Mouse (Mus musculus): Measurements from ENCODE around the gene Spem2.

The Spem2 gene

GRCm38 (mm10) chr11:69835326-69835965 lies 17.2 kb upstream of the Spem2 start:
- no peak for DNase-seq (ENCODE audit: low spot score)

DNA sequence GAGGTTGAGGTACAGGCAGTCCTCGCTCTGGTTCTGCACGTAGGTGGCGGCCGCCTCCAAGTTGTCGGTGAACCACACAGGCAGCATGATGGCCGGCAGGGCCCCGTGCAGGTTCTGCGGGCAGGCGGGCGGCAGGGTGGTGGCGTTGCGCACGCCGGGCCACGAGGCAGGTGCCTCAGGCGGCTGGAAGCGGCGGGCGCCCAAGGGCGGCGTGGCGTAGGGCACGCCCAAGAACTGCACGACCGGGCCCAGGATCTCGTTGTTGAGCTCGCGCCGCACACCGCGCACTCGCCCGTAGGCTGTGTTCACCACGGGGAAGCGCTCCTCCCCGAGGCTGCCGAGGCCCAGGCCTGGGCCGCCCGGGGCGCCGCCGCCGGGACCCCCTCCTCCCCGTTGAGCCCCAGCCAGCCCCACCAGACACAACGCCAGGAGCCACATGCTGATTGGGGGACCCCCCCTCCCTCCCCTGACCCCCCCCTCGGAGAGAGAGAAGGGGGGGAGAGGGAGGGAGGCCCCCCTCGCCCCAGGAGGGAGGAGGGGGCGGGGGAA lies 15.8 kb upstream of the Spem2 start:
- peak; percentile 59 for DNase-seq (ENCODE audit: low spot score)

DNA sequence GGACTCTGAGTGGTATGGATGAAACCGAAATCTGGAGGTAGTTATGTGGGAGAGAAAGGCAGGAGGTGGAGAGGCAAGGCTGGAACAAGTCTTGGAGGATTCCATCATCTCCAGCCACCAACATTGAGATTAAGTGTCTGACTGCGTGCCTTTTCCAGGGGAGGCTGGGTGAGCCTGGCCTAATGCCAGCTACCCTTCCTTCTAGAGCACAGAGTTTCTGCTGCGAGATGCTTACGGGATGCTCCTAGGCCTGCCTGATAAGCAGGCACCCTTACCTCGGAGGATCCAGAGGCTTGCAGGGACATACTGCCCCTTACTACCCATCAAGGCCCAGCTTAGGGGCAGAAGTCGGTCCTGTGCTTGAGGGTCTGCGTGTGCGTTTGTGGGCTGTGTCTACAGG lies 15.3 kb upstream of the Spem2 start:
- no peak for DNase-seq (ENCODE audit: low spot score)

GRCm38 (mm10) chr11:69828832-69829231 lies 10.6 kb upstream of the Spem2 start:
- no peak for DNase-seq (ENCODE audit: low spot score)

- no peak for DNase-seq (ENCODE audit: low spot score)
These were observed 5.2 kb upstream of the Spem2 start for GRCm38 (mm10) chr11:69823456-69823855.

- DNase-seq (ENCODE audit: low spot score) = no peak
These were observed 3.8 kb upstream of the Spem2 start, which contains the start of gene Spem1 for GRCm38 (mm10) chr11:69822080-69822479. Gene Spem1 (minus strand): TSS chr11:69822180.

DNA sequence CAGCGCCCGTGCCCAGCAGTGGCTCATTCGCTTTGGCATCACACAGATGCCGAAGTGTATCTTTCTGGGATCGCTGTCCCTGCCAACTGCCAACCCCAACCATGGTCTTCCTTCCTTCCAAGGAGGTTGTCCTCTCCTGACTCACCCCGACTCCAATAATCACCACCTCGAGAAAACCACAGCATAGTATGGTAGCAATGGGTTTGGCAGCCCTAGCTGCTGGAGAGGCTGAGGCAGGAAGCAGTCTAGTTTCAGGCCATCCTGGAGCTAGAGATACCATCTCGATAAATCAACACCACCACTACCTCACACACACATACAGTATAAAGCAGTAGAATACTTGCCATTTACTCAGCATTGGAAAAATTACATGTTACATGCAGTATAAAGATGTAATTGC lies 606 bp upstream of the Spem2 start:
- DNase-seq (ENCODE audit: low spot score) = no peak

DNA sequence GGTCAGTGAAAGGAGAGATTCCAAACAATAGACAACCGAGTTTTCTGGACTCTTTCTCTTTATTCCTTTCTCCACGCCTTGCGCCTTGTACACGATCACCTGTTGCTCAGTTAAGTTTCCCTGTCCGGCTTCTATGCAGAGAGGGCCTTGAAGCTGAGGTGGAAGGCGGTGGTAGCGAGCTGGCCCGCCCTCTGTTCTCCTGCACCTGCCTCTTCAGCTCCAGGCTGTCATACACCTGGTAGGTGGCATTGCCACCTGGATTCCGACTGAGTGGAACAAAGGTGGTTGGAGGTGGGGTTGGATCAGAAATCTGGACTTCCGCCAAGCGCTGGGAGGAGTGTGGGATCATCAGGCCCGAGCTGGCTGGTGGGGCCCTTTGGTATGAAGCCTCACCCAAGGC lies 1.7 kb downstream of the Spem2 start:
- DNase-seq (ENCODE audit: low spot score) = no peak

- no peak for DNase-seq (ENCODE audit: low spot score)
These were observed 3.1 kb downstream of the Spem2 start, which contains the start of gene Gm39566 for GRCm38 (mm10) chr11:69815155-69815554. Gene Gm39566 (minus strand): TSS chr11:69815298.

DNA sequence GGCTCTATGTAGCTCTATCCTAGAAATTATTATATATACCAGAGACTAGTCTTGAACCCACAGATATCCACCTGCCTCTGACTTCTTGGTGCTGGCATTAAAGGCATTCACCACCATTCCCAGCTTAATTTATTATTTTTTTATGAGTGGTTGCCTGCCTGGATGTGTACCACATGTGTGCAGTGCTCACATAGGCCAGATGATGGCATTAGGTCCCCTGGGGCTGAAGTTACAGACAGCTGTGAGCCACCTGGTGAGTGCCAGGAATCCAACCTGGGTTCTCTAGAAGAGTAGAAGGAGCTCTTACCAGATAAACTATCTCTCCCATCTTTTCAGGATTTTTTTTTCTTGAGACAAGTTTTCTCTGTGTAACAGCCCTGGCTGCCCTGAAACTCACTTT lies 8.0 kb downstream of the Spem2 start:
- DNase-seq (ENCODE audit: low spot score) = no peak

GRCm38 (mm10) chr11:69807641-69808040 lies 10.6 kb downstream of the Spem2 start:
- DNase-seq (ENCODE audit: low spot score) = no peak

GRCm38 (mm10) chr11:69806378-69806777 lies 11.9 kb downstream of the Spem2 start:
- no peak for DNase-seq (ENCODE audit: low spot score)

- DNase-seq (ENCODE audit: low spot score) = no peak
These were observed 13.0 kb downstream of the Spem2 start, which contains the start of gene Tmem102 for GRCm38 (mm10) chr11:69804972-69805909. Gene Tmem102 (minus strand): TSS chr11:69805624.

- DNase-seq (ENCODE audit: low spot score) = no peak
These were observed 13.7 kb downstream of the Spem2 start for GRCm38 (mm10) chr11:69804652-69804940.

DNA sequence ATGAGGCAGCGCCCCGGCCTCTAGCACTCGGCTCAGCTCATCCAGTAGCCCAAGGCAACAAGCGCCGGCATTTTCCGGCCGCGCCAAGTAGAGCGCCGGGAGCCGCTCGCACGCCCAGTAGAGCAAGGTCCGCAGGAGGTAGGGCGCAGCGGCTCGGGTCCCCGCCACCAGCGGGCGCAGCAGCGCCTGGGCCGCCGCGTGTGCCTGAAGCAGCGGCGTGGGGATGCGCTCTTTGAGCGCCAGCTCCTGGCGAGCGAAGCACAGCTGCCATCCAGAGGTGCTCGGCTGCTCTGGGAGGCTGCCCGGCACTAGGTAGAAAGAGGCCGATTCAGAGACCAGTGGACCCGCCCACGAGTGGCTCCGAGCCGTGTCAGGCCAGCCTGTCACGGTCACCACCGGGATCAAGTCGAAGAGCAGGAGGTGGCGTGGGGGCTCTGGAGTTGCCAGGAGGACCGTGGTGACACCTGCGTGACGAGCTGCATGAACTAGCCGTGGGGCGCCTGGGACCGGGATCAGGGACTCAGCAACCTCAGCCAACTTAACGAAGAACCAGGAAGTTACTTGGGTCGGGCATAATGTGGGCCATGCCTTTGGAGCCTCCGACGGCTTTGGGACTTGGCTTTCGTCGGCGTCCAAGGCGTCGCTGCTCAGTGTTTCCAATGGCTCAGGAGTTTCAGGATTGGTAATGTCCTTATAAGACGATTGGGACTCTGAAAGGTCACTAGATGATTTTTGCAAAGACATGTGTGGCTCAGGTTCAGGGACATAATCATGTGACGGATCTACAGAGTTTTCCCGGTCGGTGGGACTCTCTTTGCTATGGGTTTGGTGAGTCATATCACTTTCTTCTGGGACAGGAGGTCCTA lies 14.2 kb downstream of the Spem2 start:
- peak; percentile 84 for DNase-seq (ENCODE audit: low spot score)

DNA sequence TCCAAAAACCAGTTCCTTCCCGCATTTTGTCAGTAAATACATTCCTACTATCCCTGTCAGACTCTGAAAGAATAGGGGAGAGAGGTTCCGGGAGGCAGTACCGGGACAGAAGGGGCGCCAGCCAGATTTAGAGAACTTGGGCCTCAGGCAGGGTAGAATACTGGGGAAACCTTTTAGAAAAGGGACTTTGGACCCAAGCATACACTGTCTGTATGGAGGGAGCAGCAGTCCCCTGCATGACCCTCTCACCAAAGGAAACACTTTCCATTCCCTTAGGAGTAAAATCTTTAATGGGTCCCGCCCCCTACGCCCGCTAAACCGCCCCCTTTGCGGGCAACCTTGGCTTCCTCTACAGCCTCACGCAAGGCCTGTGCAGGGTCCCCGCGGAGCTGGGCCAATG lies 14.9 kb downstream of the Spem2 start:
- no peak for DNase-seq (ENCODE audit: low spot score)

DNA sequence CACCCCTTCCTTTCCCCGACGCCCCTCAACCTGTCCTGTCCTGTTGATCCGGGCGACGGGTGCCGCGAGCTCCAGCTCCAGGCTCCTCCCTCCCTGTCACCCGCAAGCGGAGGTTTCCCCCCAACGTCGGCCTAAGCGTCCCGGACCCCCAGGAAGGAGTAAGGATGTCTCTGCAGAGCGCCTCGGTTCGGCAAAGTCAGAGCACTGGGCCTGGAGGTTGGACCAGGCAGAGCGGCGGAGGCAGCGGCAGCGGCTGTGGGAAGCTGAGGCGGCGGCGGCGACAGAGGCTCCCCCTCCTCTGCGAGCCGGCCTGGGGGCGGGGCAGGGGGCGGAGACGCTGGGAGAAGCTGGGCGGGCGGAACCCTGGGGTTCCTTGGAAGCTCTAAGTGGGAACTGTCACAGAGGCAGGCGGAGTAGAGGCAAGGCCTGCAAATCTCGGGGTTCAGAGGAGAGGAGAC lies 15.6 kb downstream of the Spem2 start:
- DNase-seq (ENCODE audit: low spot score) = peak; percentile 88

- DNase-seq (ENCODE audit: low spot score) = no peak
These were observed 16.8 kb downstream of the Spem2 start, which contains the start of gene Fgf11 for GRCm38 (mm10) chr11:69801379-69801977. Gene Fgf11 (minus strand): TSS chr11:69801857.

- peak; percentile 76 for DNase-seq (ENCODE audit: low spot score)
These were observed 17.7 kb downstream of the Spem2 start for GRCm38 (mm10) chr11:69800392-69801197.

DNA sequence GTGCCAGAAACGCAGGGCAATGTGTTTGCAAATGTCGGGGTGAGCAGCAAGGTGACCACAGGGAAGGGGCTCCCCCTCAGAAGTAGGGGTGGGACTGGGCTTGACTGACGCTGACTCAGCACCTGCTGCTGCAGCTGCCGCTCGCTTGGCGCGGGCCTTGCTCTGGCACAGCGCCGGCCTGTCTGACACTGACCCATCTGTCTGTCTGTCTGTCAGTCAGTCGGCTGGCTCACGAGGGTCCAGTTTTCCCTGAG lies 18.2 kb downstream of the Spem2 start:
- no peak for DNase-seq (ENCODE audit: low spot score)

Data from ovary, postnatal 36 days (tissue).